Mouse (Mus musculus) brain, embryonic 14.5 days (tissue): ENCODE data around the gene Slc27a5. TPM values are rescaled to one million over a fixed set of nuclear protein-coding genes. Genes with fewer than 3 reads are reported as not detected.
A peak's percentile ranks its signal among the peaks of the same experiment; 100 is the strongest.

Experiments
- DNase-seq: peaks from one replicate; pipeline ENCODE4 v3.0.0-alpha.2; 2011; ENCODE audit warnings: low read depth
- CTCF ChIP-seq: fragments of 200-500 bp; IDR thresholded peaks from 2 replicates; pipeline ENCODE4 v1.5.1; 2012; ENCODE audit warnings: inconsistent platforms, mild to moderate bottlenecking, moderate library complexity, borderline replicate concordance; ENCODE audit not compliant: insufficient read depth, insufficient read length; ENCODE audit errors: extremely low read depth
- POLR2A ChIP-seq: fragments of 200-500 bp; IDR thresholded peaks from 2 replicates; pipeline ENCODE4 v1.6.1; 2012; ENCODE audit warnings: mild to moderate bottlenecking, inconsistent platforms, borderline replicate concordance; ENCODE audit not compliant: poor library complexity, insufficient read depth, insufficient read length, severe bottlenecking; ENCODE audit errors: extremely low read depth
- polyA plus RNA-seq: library from polyadenylated mRNA; depleted of rRNA; stranded (reverse); fragments of >200 nt; gene quantifications from 2 replicates; pipeline ENCODE4 v1.2.3, GENCODE M21; 2012

Gene Slc27a5
- polyA plus RNA-seq, 1 experiment = 0.75 TPM

DNA sequence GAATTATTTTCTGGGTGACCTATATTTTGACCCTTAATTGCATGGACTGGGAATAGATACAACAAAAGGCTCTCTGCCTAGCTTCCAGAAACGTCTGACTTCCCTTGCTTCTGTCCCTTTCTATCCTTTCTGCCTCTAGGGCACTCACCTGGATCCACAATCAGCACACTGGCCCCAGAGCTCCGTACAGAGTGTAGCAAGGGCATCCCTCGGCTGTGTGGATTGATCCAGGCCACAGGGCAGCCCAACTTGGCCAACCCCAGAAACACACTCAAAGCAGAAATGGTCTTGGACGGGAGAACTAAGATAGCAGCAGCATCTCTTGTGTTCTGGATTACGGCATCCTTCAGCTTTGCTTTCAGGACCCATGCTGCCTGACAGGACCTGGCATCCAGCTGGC lies 762 bp downstream of the Slc27a5 start:
- TF ChIP-seq POLR2A = no peak
- DNase-seq = no peak

GRCm38 (mm10) chr7:12995862-12996261 lies 2.1 kb downstream of the Slc27a5 start:
- TF ChIP-seq CTCF (no peak), POLR2A (no peak)
- no peak for DNase-seq

- no peak for TF ChIP-seq POLR2A
- no peak for TF ChIP-seq CTCF
- no peak for DNase-seq
Measured at GRCm38 (mm10) chr7:12993148-12993547, 4.8 kb downstream of the Slc27a5 start.

DNA sequence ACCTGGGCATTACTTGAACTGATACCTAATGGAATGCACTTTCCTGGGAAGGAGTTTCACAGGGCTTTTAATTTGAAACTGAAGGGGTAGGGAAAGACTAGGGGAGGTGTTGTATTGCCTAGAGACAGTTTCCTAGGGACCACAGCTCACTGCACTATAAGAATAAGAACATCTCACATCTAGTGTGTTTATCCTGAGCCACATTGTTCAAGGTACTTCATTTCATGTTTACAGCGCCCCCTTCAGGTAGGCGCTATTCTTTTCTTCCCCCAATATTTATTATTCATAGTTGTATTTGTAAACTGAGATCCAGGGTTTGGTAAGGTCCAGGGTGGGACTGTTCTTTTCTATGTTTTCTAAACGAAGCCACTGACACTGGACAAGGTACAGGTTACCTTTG lies 5.8 kb downstream of the Slc27a5 start:
- TF ChIP-seq CTCF (no peak), POLR2A (no peak)
- peak; percentile 15 for DNase-seq

DNA sequence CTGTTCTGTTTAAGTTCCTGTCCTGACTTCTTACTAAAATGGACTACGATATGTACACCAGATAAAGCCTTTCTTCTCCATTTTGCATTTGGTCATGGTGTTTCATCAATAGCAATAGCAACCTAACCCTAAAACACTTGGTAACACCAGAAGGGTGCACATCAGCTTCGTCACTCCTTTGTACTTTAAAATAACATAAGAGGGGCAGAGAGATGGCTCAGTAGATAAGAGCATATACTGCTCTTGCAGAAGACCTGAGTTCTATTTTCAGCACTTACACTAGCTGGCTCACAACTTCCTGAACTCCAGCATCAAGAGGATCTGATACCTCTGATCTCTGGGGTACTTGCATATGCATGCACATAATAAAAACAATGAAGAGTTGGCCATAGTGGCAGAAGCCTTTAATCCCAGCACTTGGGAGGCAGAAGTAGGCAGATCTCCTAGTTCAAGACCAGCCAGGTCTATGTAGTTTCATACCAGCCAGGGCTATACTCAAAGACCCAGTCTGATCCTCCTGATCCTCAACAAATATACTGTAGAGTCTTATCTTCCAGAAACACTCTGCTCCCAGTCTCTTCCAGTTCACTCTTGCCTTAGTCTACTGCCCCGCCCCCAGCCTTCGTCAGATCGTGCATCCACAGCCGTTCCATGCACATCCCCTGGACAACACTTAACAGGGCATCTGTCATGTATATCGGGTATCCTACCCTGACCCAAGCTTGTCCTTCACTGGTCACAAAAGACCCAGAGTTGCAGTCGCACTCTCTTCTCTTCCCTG lies 10.4 kb downstream of the Slc27a5 start:
- TF ChIP-seq POLR2A (no peak), CTCF (no peak)
- no peak for DNase-seq

GRCm38 (mm10) chr7:12986906-12987305 lies 11.1 kb downstream of the Slc27a5 start:
- no peak for TF ChIP-seq CTCF
- no peak for TF ChIP-seq POLR2A
- no peak for DNase-seq

GRCm38 (mm10) chr7:12985724-12986123 lies 12.3 kb downstream of the Slc27a5 start:
- DNase-seq = no peak
- TF ChIP-seq POLR2A (no peak), CTCF (no peak)

DNA sequence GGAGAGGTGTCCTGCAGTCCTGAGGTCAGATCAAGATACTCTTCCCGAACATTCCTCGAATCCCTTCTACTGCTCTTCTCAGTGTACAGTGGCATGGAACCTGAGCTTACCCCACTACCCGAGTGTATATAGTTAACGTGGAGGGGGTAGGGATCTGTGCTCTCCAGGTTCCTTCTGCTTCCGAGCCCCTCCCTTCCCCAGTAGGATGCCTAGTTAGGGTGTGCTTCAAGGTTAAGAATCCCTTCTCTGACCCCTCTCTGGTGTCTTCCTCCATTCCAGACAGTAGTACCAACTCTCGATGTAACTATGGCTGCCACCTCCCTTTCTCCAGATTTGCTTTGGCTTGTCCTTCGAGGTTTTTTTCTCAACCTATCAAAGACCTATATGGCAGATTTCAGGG lies 17.7 kb downstream of the Slc27a5 start:
- no peak for DNase-seq
- TF ChIP-seq POLR2A (no peak), CTCF (no peak)

GRCm38 (mm10) chr7:12979776-12980175 lies 18.2 kb downstream of the Slc27a5 start:
- no peak for DNase-seq
- TF ChIP-seq POLR2A (no peak), CTCF (no peak)

- no peak for TF ChIP-seq POLR2A
- TF ChIP-seq CTCF = no peak
- no peak for DNase-seq
Measured at GRCm38 (mm10) chr7:12978931-12979722, 18.9 kb downstream of the Slc27a5 start.

DNA sequence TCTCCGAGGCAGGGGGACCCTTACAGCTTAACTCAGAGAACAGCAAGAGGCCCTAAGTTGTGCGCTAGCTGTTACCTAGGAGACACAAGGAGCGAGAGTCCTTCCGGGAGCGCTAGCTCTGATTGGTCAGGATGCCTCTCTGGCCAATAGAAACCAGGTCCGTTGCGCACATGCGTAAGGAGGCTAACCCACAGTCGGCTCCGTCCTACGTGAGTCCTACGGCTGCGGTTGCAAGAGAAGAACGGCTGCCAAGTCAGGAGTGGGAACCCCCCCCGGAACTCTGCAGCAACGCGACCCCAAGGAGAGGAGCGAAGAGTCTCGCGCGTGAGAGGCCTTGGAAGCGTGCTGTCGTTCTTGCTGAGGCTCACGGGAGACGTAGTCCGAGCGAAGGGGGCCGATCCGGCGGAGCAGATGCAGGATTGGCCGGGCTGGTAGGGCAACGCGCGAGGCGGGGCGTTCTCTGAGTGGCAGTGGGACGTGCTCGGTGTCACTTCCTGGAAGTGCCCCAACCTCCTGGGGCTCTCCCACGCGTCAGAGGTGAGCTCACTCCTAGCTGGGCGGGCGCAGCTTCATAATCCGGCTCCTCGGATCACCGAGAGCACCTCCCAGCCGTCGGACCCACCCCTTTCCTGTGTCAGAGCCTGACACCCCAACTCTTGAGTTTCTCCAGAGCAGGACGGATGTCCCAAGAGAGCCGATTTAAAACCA lies 20.2 kb downstream of the Slc27a5 start, which contains the start of gene Zfp446:
Zfp446 (plus strand) TSS at position 167 of the 708 bp plus-strand sequence.
- peak; percentile 99 for DNase-seq
- TF ChIP-seq CTCF (no peak), POLR2A (peak; percentile 77; the same call in 1 of the 2 replicates)

DNA sequence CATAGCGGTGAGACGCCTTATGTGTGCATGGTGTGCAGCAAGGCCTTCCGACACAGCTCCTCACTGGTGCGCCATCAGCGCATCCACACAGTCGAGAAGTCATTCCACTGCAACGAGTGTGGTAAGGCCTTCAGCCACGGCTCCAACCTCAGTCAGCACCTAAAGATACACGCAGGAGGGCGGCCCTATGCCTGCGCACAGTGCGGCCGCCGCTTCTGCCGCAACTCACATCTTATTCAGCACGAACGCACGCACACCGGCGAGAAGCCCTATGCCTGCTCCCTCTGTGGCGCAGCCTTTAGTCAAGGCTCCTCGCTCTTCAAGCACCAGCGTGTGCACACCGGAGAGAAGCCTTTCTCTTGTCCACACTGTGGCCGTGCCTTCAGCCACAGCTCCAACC lies 27.1 kb downstream of the Slc27a5 start:
- DNase-seq = no peak
- TF ChIP-seq POLR2A (no peak), CTCF (no peak)
